Mouse (Mus musculus) small intestine, adult 2 months (tissue): ENCODE measurements around the gene Kcns1. TPM values are rescaled to one million over a fixed set of nuclear protein-coding genes. Genes with fewer than 3 reads are reported as not detected.

Experiments used
- H3K27ac ChIP-seq: fragments of 200-500 bp; 2 replicates; pipeline ENCODE4 v1.5.1; 2012; ENCODE audit warnings: low read depth, low read length, control low read depth, inconsistent platforms; ENCODE audit not compliant: insufficient read depth
- H3K27me3 ChIP-seq: fragments of 200-500 bp; 2 replicates; pipeline ENCODE4 v1.6.1; 2012; ENCODE audit warnings: mild to moderate bottlenecking, moderate library complexity, low read length, inconsistent platforms; ENCODE audit not compliant: control insufficient read depth, insufficient read depth
- H3K36me3 ChIP-seq: fragments of 200-500 bp; 2 replicates; pipeline ENCODE4 v1.6.1; 2012; ENCODE audit warnings: mild to moderate bottlenecking, low read length, control low read depth, inconsistent platforms; ENCODE audit not compliant: control insufficient read depth, insufficient read depth
- H3K4me1 ChIP-seq: fragments of 200-500 bp; 2 replicates; pipeline ENCODE4 v1.6.1; 2012; ENCODE audit warnings: low read length, inconsistent platforms, mixed read lengths; ENCODE audit not compliant: control insufficient read depth, insufficient read depth, insufficient read length
- H3K4me3 ChIP-seq: fragments of 200-500 bp; 2 replicates; pipeline ENCODE4 v1.5.1; 2012; ENCODE audit warnings: low read depth, mild to moderate bottlenecking, control low read depth, inconsistent platforms, low read length, moderate library complexity
- CTCF ChIP-seq: fragments of 200-500 bp; IDR thresholded peaks from 2 replicates; pipeline ENCODE4 v1.5.1; 2012; ENCODE audit warnings: low read depth, mild to moderate bottlenecking, control low read depth, inconsistent platforms, low read length, moderate library complexity, mixed read lengths; ENCODE audit not compliant: insufficient replicate concordance, insufficient read length; ENCODE audit errors: extremely low read depth
- POLR2A ChIP-seq: fragments of 200-500 bp; IDR thresholded peaks from 2 replicates; pipeline ENCODE4 v1.6.1; 2012; ENCODE audit warnings: low read depth, mild to moderate bottlenecking, control low read depth, inconsistent platforms, low read length, moderate library complexity
- WGBS: fragments of 180-500 bp; shearing (Covaris S2); methylation state at CpG from one replicate; pipeline ENCODE4 v1.1.7; 2018; 5-methylcytosine and 5-hydroxymethylcytosine counted together
- polyA plus RNA-seq: library from polyadenylated mRNA; depleted of rRNA; stranded (reverse); fragments of >200 nt; gene quantifications from 2 replicates; pipeline ENCODE4 v1.2.3, GENCODE M21; 2012

Kcns1 gene
- polyA plus RNA-seq, 1 experiment, result 0.25 TPM

DNA sequence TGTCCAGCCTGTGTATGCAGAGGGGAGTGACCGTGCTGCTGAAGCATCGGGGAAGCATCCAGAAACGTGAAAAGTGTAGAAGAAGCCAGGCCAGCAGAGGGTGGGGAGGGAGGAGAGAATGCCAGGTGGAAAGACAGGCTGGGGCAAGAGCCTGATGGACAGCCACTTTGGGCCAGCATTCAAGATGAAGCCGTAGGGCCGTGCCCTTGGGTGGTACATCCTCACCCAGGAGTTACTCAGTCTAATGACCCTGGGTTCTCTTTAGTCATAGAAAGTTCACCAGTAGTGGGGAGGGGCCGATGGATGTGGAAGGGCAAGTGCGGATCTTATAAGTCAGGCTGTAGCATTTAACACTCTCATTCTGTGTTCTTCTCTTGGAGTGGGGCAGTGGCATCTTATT is 14.8 kb downstream of the Kcns1 start:
- Histone ChIP-seq H3K27ac (no peak overlapping the region), H3K27me3 (no peaks in the 10 kb centered on the region)
- 80% methylated on average over 7 of the region's 7 CpGs for WGBS

GRCm38 (mm10) chr2:164154007-164154406 is 16.9 kb downstream of the Kcns1 start:
- Histone ChIP-seq H3K36me3 (peaks cover 24% of the 10 kb centered on the region), H3K27me3 (no peaks in the 10 kb centered on the region), H3K4me1 (no peaks in the 10 kb centered on the region), H3K27ac (no peak overlapping the region), H3K4me3 (no peak overlapping the region)
- no peak for TF ChIP-seq POLR2A
- no peak for TF ChIP-seq CTCF
- WGBS, result 95% methylated on average over 10 of the region's 10 CpGs

More for the DNA sequence above, 14.8 kb downstream of the Kcns1 start:
- Histone ChIP-seq H3K36me3 (peaks cover 21% of the 10 kb centered on the region), H3K4me3 (no peak overlapping the region), H3K4me1 (no peaks in the 10 kb centered on the region)
- TF ChIP-seq CTCF (no peak), POLR2A (no peak)

DNA sequence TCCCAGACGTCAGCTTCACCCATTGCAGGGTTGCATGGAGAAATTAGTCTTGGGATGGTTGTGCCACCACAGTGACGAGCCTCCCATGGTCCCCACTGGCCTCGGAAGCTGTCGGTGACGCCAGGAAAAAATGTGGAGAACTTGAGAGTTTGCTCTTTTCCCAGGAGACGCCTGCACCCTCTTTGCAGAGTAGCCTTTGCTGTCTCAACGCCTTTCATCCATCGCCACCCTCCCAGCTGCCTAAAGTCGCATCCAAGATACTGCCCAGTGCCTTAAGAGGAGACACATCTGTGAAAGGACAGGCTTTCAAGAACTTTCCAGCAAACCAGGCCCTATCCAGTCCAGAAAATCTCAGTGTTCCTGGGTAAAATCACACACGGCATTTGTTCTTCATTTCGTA is 18.6 kb downstream of the Kcns1 start:
- Histone ChIP-seq H3K27me3 (no peaks in the 10 kb centered on the region), H3K4me3 (no peak overlapping the region), H3K4me1 (no peaks in the 10 kb centered on the region), H3K27ac (no peak overlapping the region), H3K36me3 (peaks cover 31% of the 10 kb centered on the region)
- 93% methylated on average over 11 of the region's 11 CpGs for WGBS
- no peak for TF ChIP-seq POLR2A
- TF ChIP-seq CTCF, result no peak

- no peak for TF ChIP-seq POLR2A
- no peak for TF ChIP-seq CTCF
- H3K27me3 ChIP-seq, result no peaks in the 10 kb centered on the region
- no peak overlapping the region for H3K4me3 ChIP-seq
- 79% methylated on average over 14 of the region's 14 CpGs for whole genome bisulfite sequencing
- H3K27ac ChIP-seq, result no peak overlapping the region
- H3K4me1 ChIP-seq, result no peaks in the 10 kb centered on the region
- H3K36me3 ChIP-seq, result peaks cover 31% of the 10 kb centered on the region
These were observed 20.7 kb downstream of the Kcns1 start for GRCm38 (mm10) chr2:164150086-164150760.

- Histone ChIP-seq H3K4me3 (no peak overlapping the region), H3K4me1 (no peaks in the 10 kb centered on the region), H3K27ac (no peak overlapping the region), H3K27me3 (no peaks in the 10 kb centered on the region), H3K36me3 (peaks cover 12% of the 10 kb centered on the region)
- 96% methylated on average over 12 of the region's 12 CpGs for WGBS
- TF ChIP-seq CTCF (no peak), POLR2A (no peak)
These were observed 24.4 kb downstream of the Kcns1 start for GRCm38 (mm10) chr2:164146556-164146955.

DNA sequence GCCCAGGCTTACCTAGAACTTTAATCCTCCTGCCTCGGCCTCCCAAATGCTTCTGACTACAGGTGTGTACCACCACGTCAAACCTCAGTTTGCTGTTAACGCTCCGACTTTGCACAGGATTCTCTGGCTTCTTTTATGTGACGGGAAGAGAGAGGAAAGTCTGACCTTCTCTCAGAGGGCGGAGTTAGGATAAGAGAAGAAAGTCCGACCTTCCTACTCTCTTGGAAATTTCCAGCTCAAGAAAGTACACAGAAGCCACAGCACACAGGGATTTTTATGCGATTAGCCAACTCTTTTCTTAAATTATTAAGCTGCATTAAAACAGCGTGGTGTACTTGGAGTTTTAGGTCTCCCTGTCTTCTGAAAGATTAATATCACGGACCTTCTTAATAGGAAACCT is 26.4 kb downstream of the Kcns1 start:
- Histone ChIP-seq H3K36me3 (peaks cover 10% of the 10 kb centered on the region), H3K27ac (no peak overlapping the region), H3K4me3 (no peak overlapping the region), H3K27me3 (no peaks in the 10 kb centered on the region), H3K4me1 (no peaks in the 10 kb centered on the region)
- TF ChIP-seq POLR2A (no peak), CTCF (no peak)
- WGBS, result 75% methylated on average over 10 of the region's 10 CpGs

DNA sequence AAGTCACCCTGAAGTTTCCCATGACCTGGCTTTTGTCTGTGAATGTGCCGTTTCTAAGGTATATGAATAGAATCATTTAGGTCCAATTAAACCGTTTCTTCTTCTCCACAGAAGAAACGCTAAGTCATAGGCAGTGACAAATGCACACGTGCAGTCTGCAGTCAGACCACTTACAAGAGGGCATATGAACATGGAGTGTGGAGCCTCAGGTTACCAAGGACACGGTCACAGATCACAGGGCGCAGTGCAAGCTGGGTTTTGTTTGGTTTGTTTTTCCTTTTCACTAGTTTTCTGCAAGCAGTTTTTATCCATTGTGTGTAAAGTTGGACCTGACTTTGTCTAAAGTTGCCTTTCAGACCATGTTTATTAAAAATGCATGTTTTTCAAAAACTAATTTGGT is 26.9 kb downstream of the Kcns1 start:
- H3K27me3 ChIP-seq, result no peaks in the 10 kb centered on the region

More for the DNA sequence above, 26.9 kb downstream of the Kcns1 start:
- TF ChIP-seq CTCF, result no peak
- TF ChIP-seq POLR2A, result no peak
- H3K36me3 ChIP-seq, result peaks cover 10% of the 10 kb centered on the region
- no peak overlapping the region for H3K27ac ChIP-seq
- 75% methylated on average over 6 of the region's 6 CpGs for WGBS
- no peak overlapping the region for H3K4me3 ChIP-seq
- no peaks in the 10 kb centered on the region for H3K4me1 ChIP-seq
